Mouse (Mus musculus) Patski (cell line): ENCODE data around the gene Kcnd2. TPM values are rescaled to one million over a fixed set of nuclear protein-coding genes. Genes with fewer than 3 reads are reported as not detected.
"Not testable (repeated sequence)": the region's sequence is repeated elsewhere in the genome, so short reads cannot be mapped to it uniquely, and the experiment has no call there.

Source experiments
- ATAC-seq: fragments of 100-300 bp; one replicate; pipeline ENCODE4 v1.8.0; 2021
- CTCF ChIA-PET: fragments of 350-600 bp; sonication (Branson Sonifier 250); formaldehyde crosslinking; loops from one replicate; lab custom pipeline; 2022; ENCODE audit warnings: inconsistent platforms; lab: Charles Lee
- POLR2A ChIA-PET: fragments of 350-600 bp; sonication (Branson Sonifier 250); formaldehyde crosslinking; loops from one replicate; lab custom pipeline; 2022; ENCODE audit warnings: antibody characterized with exemption, inconsistent platforms; lab: Charles Lee
- DNase-seq: peaks from one replicate; pipeline ENCODE4 v3.0.0-alpha.2; 2011; ENCODE audit warnings: low read depth, low spot score
- H3K27me3 ChIP-seq: fragments of 371-371 bp; one replicate; pipeline ENCODE4 v1.5.1; 2021
- CTCF ChIP-seq: fragments of 100-300 bp; IDR thresholded peaks from one replicate; pipeline ENCODE4 v1.5.1; 2021
- in situ Hi-C: fragments of 300-500 bp; cut with MboI; formaldehyde crosslinking; loops from 3 replicates; pipeline ENCODE4 v1.11.1; 2018; ENCODE audit warnings: low pct_unique_long_range_greater_than_20kb, mixed read lengths
- polyA plus RNA-seq: library from polyadenylated mRNA; unstranded; gene quantifications from one replicate; pipeline ENCODE4 v1.2.3, GENCODE M21; 2021

The Kcnd2 gene
- polyA plus RNA-seq, 1 experiment from 2014 or later = not detected

GRCm38 (mm10) chr6:21267897-21268296, 52.6 kb downstream of the Kcnd2 start:
- ATAC-seq (no peak), DNase-seq (no peak)
- in situ Hi-C loops = no loop called here
- H3K27me3 ChIP-seq = peaks cover 28% of the 10 kb centered on the region
- ChIA-PET CTCF (no interaction called here), POLR2A (no interaction called here)
- no peak for TF ChIP-seq CTCF

- no peak for TF ChIP-seq CTCF
- H3K27me3 ChIP-seq = peaks cover 13% of the 10 kb centered on the region
- ATAC-seq (no peak), DNase-seq (no peak)
- in situ Hi-C loops = no loop called here
- ChIA-PET CTCF (no interaction called here), POLR2A (no interaction called here)
These were observed 62.1 kb downstream of the Kcnd2 start for GRCm38 (mm10) chr6:21277343-21277933.

GRCm38 (mm10) chr6:21304943-21305342, 89.6 kb downstream of the Kcnd2 start:
- CTCF ChIA-PET = interaction anchor here (0.7 kb wide), 1 partner anchor 13 kb away, joined by 3 read pairs; no protein-coding TSS in a partner anchor
- POLR2A ChIA-PET = no interaction called here
- H3K27me3 ChIP-seq = peaks cover 13% of the 10 kb centered on the region
- no peak for TF ChIP-seq CTCF
- DNase-seq (no peak), ATAC-seq (no peak)
- in situ Hi-C loops = no loop called here

GRCm38 (mm10) chr6:21310159-21310558, 94.9 kb downstream of the Kcnd2 start:
- ChIA-PET CTCF (no interaction called here), POLR2A (no interaction called here)
- in situ Hi-C loops = no loop called here
- DNase-seq (no peak), ATAC-seq (no peak)
- no peak for TF ChIP-seq CTCF
- peaks cover 24% of the 10 kb centered on the region for H3K27me3 ChIP-seq

GRCm38 (mm10) chr6:21321407-21321806, 106.1 kb downstream of the Kcnd2 start:
- CTCF ChIA-PET = no interaction called here
- in situ Hi-C loops = no loop called here
- ATAC-seq (no peak), DNase-seq (no peak)
- H3K27me3 ChIP-seq = peaks cover 6% of the 10 kb centered on the region
- no peak for TF ChIP-seq CTCF
- POLR2A ChIA-PET = no interaction called here

- in situ Hi-C loops = no loop called here
- TF ChIP-seq CTCF = no peak
- CTCF ChIA-PET = no interaction called here
- H3K27me3 ChIP-seq = peaks cover 6% of the 10 kb centered on the region
- POLR2A ChIA-PET = no interaction called here
- ATAC-seq (no peak), DNase-seq (no peak)
These were observed 106.9 kb downstream of the Kcnd2 start for GRCm38 (mm10) chr6:21322211-21322610.

GRCm38 (mm10) chr6:21325251-21325650, 109.9 kb downstream of the Kcnd2 start:
- DNase-seq = no peak
- peaks cover 3% of the 10 kb centered on the region for H3K27me3 ChIP-seq
- no peak for ATAC-seq
- TF ChIP-seq CTCF = no peak
- CTCF ChIA-PET = no interaction called here
- POLR2A ChIA-PET = no interaction called here
- in situ Hi-C loops = no loop called here

- no peak for TF ChIP-seq CTCF
- ATAC-seq = no peak
- CTCF ChIA-PET = no interaction called here
- H3K27me3 ChIP-seq = peaks cover 3% of the 10 kb centered on the region
- no peak for DNase-seq
- POLR2A ChIA-PET = interaction anchor here (1.0 kb wide), 1 partner anchor 24 kb away, joined by 4 read pairs; no protein-coding TSS in a partner anchor
- in situ Hi-C loops = no loop called here
These were observed 111.9 kb downstream of the Kcnd2 start for GRCm38 (mm10) chr6:21327081-21327737.

GRCm38 (mm10) chr6:21385298-21385697, 170.0 kb downstream of the Kcnd2 start:
- in situ Hi-C loops, DNase-seq, ATAC-seq, CTCF ChIA-PET, POLR2A ChIA-PET, H3K27me3 ChIP-seq: not testable (repeated sequence)

GRCm38 (mm10) chr6:21391776-21392175, 176.5 kb downstream of the Kcnd2 start:
- ChIA-PET CTCF (interaction anchor here (1.0 kb wide), 1 partner anchor 143 kb away, joined by 3 read pairs; no protein-coding TSS in a partner anchor), POLR2A (interaction anchor here (0.7 kb wide), 1 partner anchor 29 kb away, joined by 5 read pairs; no protein-coding TSS in a partner anchor)
- no peak for TF ChIP-seq CTCF
- no peaks in the 10 kb centered on the region for H3K27me3 ChIP-seq
- no peak for ATAC-seq
- DNase-seq = no peak
- in situ Hi-C loops = no loop called here

GRCm38 (mm10) chr6:21413656-21414055, 198.4 kb downstream of the Kcnd2 start:
- ChIA-PET CTCF (no interaction called here), POLR2A (no interaction called here)
- no peak for TF ChIP-seq CTCF
- peaks cover 20% of the 10 kb centered on the region for H3K27me3 ChIP-seq
- no peak for ATAC-seq
- in situ Hi-C loops = no loop called here
- DNase-seq = no peak
